Mouse (Mus musculus): ENCODE data around the gene Faah. TPM values are rescaled to one million over a fixed set of nuclear protein-coding genes. Genes with fewer than 3 reads are reported as not detected.

Faah gene
- polyA plus RNA-seq, 1 experiment from 2014 or later = 3.3 TPM

- Histone ChIP-seq H3K9me3 (no peaks in the 10 kb centered on the region), H3K4me1 (no peaks in the 10 kb centered on the region), H3K9ac (no peak overlapping the region), H3K27ac (no peak overlapping the region), H3K4me3 (no peak overlapping the region), H3K36me3 (peaks cover 18% of the 10 kb centered on the region; the same call in 1 of the 2 replicates), H3K27me3 (no peaks in the 10 kb centered on the region), H3K4me2 (replicated peaks) (no peak overlapping the region)
- 78% methylated on average over 3 of the region's 3 CpGs for WGBS
- no peak for ATAC-seq (ENCODE audit: insufficient number of reproducible peaks, insufficient read depth, low FRiP score, low TSS enrichment)
Observed at GRCm38 (mm10) chr4:116042186-116042585, 24.5 kb upstream of the Faah start.

- Histone ChIP-seq H3K4me1 (no peaks in the 10 kb centered on the region), H3K9me3 (no peaks in the 10 kb centered on the region), H3K27me3 (no peaks in the 10 kb centered on the region), H3K4me2 (replicated peaks) (no peak overlapping the region), H3K4me3 (no peak overlapping the region), H3K27ac (no peak overlapping the region), H3K9ac (no peak overlapping the region), H3K36me3 (peaks cover 27% of the 10 kb centered on the region; the same call in 1 of the 2 replicates)
- ATAC-seq (ENCODE audit: insufficient number of reproducible peaks, insufficient read depth, low FRiP score, low TSS enrichment) = no peak
- 82% methylated on average over 2 of the region's 2 CpGs for WGBS
Observed at GRCm38 (mm10) chr4:116040466-116040865, 22.7 kb upstream of the Faah start.

DNA sequence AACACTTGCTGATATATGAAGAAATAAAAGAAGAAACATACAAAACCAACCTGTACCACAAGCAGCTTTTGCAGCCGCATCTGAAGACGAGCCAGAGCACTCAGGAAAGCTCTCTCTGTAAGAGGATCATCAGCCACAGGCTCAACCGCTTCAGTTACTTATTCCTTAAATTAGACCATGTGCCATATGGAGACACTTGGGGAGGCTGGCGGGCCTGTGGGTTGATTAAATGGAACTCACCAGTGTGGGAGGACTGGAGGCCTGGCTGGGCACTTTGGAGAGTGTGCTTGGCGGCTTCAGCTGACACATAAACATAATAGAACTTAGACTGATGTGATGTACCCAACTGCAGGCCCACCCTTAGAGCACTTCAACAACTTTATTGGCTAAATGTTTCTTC lies 15.6 kb upstream of the Faah start:
- Histone ChIP-seq H3K9ac (no peak overlapping the region), H3K36me3 (peaks cover 34% of the 10 kb centered on the region), H3K27ac (no peak overlapping the region), H3K4me1 (no peaks in the 10 kb centered on the region), H3K4me2 (replicated peaks) (no peak overlapping the region), H3K9me3 (no peaks in the 10 kb centered on the region), H3K4me3 (no peak overlapping the region), H3K27me3 (no peaks in the 10 kb centered on the region)
- no peak for ATAC-seq (ENCODE audit: insufficient number of reproducible peaks, insufficient read depth, low FRiP score, low TSS enrichment)
- whole genome bisulfite sequencing = 86% methylated on average over 5 of the region's 5 CpGs

- no peaks in the 10 kb centered on the region for H3K9me3 ChIP-seq
- H3K36me3 ChIP-seq = peaks cover 34% of the 10 kb centered on the region
- 90% methylated on average over 9 of the region's 9 CpGs for WGBS
- no peak overlapping the region for H3K9ac ChIP-seq
- no peak for ATAC-seq (ENCODE audit: insufficient number of reproducible peaks, insufficient read depth, low FRiP score, low TSS enrichment)
- no peak overlapping the region for H3K27ac ChIP-seq
- no peak overlapping the region for H3K4me3 ChIP-seq
- H3K4me1 ChIP-seq = no peaks in the 10 kb centered on the region
- no peak overlapping the region for H3K4me2 ChIP-seq (replicated peaks)
- H3K27me3 ChIP-seq = no peaks in the 10 kb centered on the region
Observed at GRCm38 (mm10) chr4:116032906-116033305, 15.2 kb upstream of the Faah start.

GRCm38 (mm10) chr4:116017300-116017901 lies 325 bp downstream of the Faah start:
- H3K4me1 ChIP-seq = no peaks in the 10 kb centered on the region; the same call in 1 of the 2 replicates
- H3K27ac ChIP-seq = no peak overlapping the region
- peaks cover 62% of the 10 kb centered on the region for H3K27me3 ChIP-seq
- H3K9ac ChIP-seq = peak overlapping the region; percentile 45
- under 1% methylated on average over 59 of the region's 60 CpGs for WGBS
- peak; percentile 78 for ATAC-seq (ENCODE audit: insufficient number of reproducible peaks, insufficient read depth, low FRiP score, low TSS enrichment)
- no peaks in the 10 kb centered on the region for H3K9me3 ChIP-seq
- H3K4me3 ChIP-seq = peak overlapping the region; percentile 48
- peak overlapping the region; percentile 94 for H3K4me2 ChIP-seq (replicated peaks)
- no peaks in the 10 kb centered on the region for H3K36me3 ChIP-seq

- 11% methylated on average over 16 of the region's 16 CpGs for WGBS
- Histone ChIP-seq H3K9ac (no peak overlapping the region), H3K4me2 (replicated peaks) (peak overlapping the region; percentile 94)
Observed at GRCm38 (mm10) chr4:116016862-116017299, 845 bp downstream of the Faah start.

DNA sequence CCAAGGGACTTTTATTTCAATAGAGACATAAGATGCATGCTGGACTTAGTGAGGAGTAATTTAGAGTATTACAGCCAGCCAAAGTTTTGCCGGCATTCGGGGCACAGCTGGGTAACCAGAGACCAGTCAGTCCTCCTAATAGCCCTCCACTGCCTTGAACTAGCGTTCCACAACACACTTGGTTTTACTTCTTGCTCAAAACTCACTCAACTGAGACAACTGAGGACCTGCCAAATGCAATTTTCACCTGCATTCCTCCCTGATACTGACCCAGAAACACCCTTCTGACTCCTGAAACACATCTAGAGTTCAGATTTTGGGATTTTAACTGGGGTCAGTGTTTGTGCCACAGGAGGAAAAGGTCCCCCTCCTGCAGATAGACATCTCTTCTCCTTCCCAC lies 1.3 kb downstream of the Faah start:
- H3K36me3 ChIP-seq = no peaks in the 10 kb centered on the region
- no peak overlapping the region for H3K9ac ChIP-seq
- H3K4me1 ChIP-seq = no peaks in the 10 kb centered on the region; the same call in 1 of the 2 replicates
- no peak for ATAC-seq (ENCODE audit: insufficient number of reproducible peaks, insufficient read depth, low FRiP score, low TSS enrichment)
- H3K4me2 ChIP-seq (replicated peaks) = peak overlapping the region; percentile 3; the same call in 1 of the 2 replicates
- peaks cover 62% of the 10 kb centered on the region for H3K27me3 ChIP-seq
- no peaks in the 10 kb centered on the region for H3K9me3 ChIP-seq
- H3K27ac ChIP-seq = no peak overlapping the region
- peak overlapping the region; percentile 48; the same call in 1 of the 2 replicates for H3K4me3 ChIP-seq
- WGBS = 32% methylated on average over 3 of the region's 3 CpGs

More at GRCm38 (mm10) chr4:116016862-116017299, 845 bp downstream of the Faah start:
- Histone ChIP-seq H3K27ac (no peak overlapping the region), H3K27me3 (peaks cover 62% of the 10 kb centered on the region), H3K36me3 (no peaks in the 10 kb centered on the region), H3K9me3 (no peaks in the 10 kb centered on the region), H3K4me3 (peak overlapping the region; percentile 48), H3K4me1 (no peaks in the 10 kb centered on the region; the same call in 1 of the 2 replicates)
- no peak for ATAC-seq (ENCODE audit: insufficient number of reproducible peaks, insufficient read depth, low FRiP score, low TSS enrichment)

DNA sequence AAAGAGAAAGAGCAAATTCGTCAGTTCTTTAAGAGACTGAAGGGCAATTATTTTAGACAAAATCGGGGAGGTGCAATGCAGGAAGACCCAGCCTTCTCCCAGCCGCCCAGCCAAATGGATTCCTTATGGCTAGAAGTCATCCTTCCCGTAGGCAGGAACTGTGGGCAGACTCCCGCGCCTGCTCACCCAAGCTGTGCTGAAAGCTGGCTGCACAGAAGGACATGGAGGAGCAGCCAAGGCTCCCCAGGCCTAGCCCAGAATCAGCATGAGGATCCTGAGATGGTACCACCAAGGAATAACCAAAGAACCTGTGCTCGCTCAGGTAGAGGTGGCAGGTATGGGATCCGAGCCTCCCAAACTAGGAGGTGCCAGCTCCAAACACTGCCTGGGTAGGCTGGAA lies 1.7 kb downstream of the Faah start:
- Histone ChIP-seq H3K4me2 (replicated peaks) (0 out of 2 replicates have a peak overlapping the region, but pooled peaks have one; percentile 3), H3K27ac (no peak overlapping the region), H3K27me3 (peaks cover 62% of the 10 kb centered on the region), H3K4me1 (no peaks in the 10 kb centered on the region; the same call in 1 of the 2 replicates), H3K9me3 (no peaks in the 10 kb centered on the region), H3K36me3 (no peaks in the 10 kb centered on the region), H3K4me3 (no peak overlapping the region), H3K9ac (no peak overlapping the region)
- no peak for ATAC-seq (ENCODE audit: insufficient number of reproducible peaks, insufficient read depth, low FRiP score, low TSS enrichment)
- WGBS = 47% methylated on average over 8 of the region's 8 CpGs

- no peaks in the 10 kb centered on the region; the same call in 1 of the 2 replicates for H3K4me1 ChIP-seq
- no peak overlapping the region for H3K4me2 ChIP-seq (replicated peaks)
- no peak overlapping the region for H3K4me3 ChIP-seq
- no peaks in the 10 kb centered on the region for H3K36me3 ChIP-seq
- WGBS = 81% methylated on average over 5 of the region's 5 CpGs
- H3K9me3 ChIP-seq = no peaks in the 10 kb centered on the region
- no peak overlapping the region for H3K27ac ChIP-seq
- H3K9ac ChIP-seq = no peak overlapping the region
- H3K27me3 ChIP-seq = peaks cover 62% of the 10 kb centered on the region
- ATAC-seq (ENCODE audit: insufficient number of reproducible peaks, insufficient read depth, low FRiP score, low TSS enrichment) = no peak
Observed at GRCm38 (mm10) chr4:116015502-116015901, 2.2 kb downstream of the Faah start.

DNA sequence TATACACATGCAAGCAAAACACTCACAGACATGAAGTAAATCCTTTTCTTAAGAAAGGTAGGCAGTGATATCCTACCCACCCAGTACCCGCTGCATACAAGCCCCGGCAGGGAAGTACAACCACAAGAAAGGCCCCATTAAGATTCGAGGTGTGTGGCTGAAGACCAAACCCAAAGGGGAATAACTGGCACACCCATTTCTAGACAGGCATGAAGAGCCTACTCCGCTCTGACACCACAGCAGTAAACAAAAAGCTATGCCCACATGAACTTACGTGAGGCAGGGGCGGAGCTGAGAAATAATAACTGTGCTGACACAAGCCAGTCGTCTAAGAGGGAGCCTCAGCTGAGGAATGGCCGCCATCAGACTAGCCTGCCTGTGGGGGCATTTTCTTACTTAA lies 7.5 kb downstream of the Faah start:
- 74% methylated on average over 8 of the region's 8 CpGs for WGBS
- H3K27me3 ChIP-seq = peaks cover 12% of the 10 kb centered on the region
- H3K36me3 ChIP-seq = no peaks in the 10 kb centered on the region
- no peak overlapping the region for H3K4me3 ChIP-seq
- H3K9me3 ChIP-seq = no peaks in the 10 kb centered on the region
- no peak for ATAC-seq (ENCODE audit: insufficient number of reproducible peaks, insufficient read depth, low FRiP score, low TSS enrichment)
- no peak overlapping the region for H3K4me2 ChIP-seq (replicated peaks)
- H3K27ac ChIP-seq = no peak overlapping the region
- no peak overlapping the region for H3K9ac ChIP-seq
- peaks cover 9% of the 10 kb centered on the region; the same call in 1 of the 2 replicates for H3K4me1 ChIP-seq

DNA sequence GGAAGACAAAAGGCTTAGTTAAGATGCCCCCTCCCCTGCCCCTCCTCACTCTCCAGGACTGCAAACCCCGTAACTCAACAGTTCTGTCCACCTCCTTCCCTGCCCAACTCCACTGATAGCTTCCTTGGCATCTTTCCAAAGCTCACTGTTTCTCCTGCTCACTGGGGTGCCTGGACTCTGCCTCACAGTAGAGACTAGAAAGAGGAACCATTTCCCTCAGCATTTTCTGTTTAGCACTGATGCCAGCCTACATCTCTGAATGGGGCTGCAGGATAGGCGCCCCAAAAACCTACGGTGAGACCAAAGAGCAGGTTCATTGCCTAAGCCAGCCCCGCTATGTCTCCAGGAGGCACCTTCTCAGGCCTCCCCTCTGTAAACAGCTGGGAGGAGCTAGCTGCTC lies 16.5 kb downstream of the Faah start:
- H3K4me2 ChIP-seq (replicated peaks) = no peak overlapping the region
- ATAC-seq (ENCODE audit: insufficient number of reproducible peaks, insufficient read depth, low FRiP score, low TSS enrichment) = no peak
- no peaks in the 10 kb centered on the region for H3K4me1 ChIP-seq
- H3K9ac ChIP-seq = no peak overlapping the region
- H3K27ac ChIP-seq = no peak overlapping the region
- H3K36me3 ChIP-seq = no peaks in the 10 kb centered on the region
- H3K4me3 ChIP-seq = no peak overlapping the region
- H3K27me3 ChIP-seq = 0 out of 2 replicates have a peak, but pooled peaks cover 5% of the 10 kb centered on the region
- H3K9me3 ChIP-seq = no peaks in the 10 kb centered on the region
- WGBS = 69% methylated on average over 4 of the region's 4 CpGs

DNA sequence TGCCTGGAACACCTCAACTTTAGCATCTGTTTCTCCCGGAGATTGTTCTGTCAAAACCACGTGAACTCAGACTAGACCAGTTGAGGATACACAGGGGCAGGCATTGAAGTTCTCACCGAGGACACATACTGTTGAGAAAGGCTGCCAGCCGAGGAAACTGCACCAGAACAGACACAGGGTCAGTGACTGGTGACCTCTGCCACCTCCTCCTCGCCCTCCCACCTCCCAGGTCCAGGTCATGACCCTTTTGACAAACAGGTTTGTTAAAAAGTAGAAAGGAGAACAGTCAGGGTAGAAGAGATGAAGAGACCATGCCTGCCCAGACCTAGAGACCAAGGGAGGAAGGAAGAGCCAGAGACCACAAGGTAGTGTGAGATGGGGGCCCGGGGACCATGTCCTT lies 17.1 kb downstream of the Faah start:
- 0 out of 2 replicates have a peak, but pooled peaks cover 5% of the 10 kb centered on the region for H3K27me3 ChIP-seq
- H3K4me3 ChIP-seq = no peak overlapping the region
- WGBS = 31% methylated on average over 6 of the region's 6 CpGs
- no peaks in the 10 kb centered on the region for H3K36me3 ChIP-seq
- no peaks in the 10 kb centered on the region for H3K9me3 ChIP-seq
- H3K4me2 ChIP-seq (replicated peaks) = no peak overlapping the region
- no peak overlapping the region for H3K9ac ChIP-seq
- H3K27ac ChIP-seq = no peak overlapping the region
- no peaks in the 10 kb centered on the region for H3K4me1 ChIP-seq
- ATAC-seq (ENCODE audit: insufficient number of reproducible peaks, insufficient read depth, low FRiP score, low TSS enrichment) = no peak
